Mouse (Mus musculus) heart, adult 2 months (tissue): ENCODE data around the gene Cdh4. TPM values are rescaled to one million over a fixed set of nuclear protein-coding genes. Genes with fewer than 3 reads are reported as not detected.

ENCODE experiments used
- DNase-seq, 2 experiments: peaks; one replicate each; pipeline ENCODE4 v3.0.0; 2021
- H3K27ac ChIP-seq: fragments of 200-600 bp; 2 replicates; pipeline ENCODE4 v1.8.1; 2022
- H3K27me3 ChIP-seq: fragments of 200-500 bp; 2 replicates; pipeline ENCODE4 v1.6.1; 2012; ENCODE audit warnings: mild to moderate bottlenecking, low read length, inconsistent platforms, mixed read lengths; ENCODE audit not compliant: control insufficient read depth, insufficient read depth
- H3K36me3 ChIP-seq: fragments of 200-500 bp; 2 replicates; pipeline ENCODE4 v1.6.1; 2012; ENCODE audit warnings: low read length, inconsistent platforms; ENCODE audit not compliant: control insufficient read depth, insufficient read depth
- H3K4me1 ChIP-seq: fragments of 200-500 bp; 2 replicates; pipeline ENCODE4 v1.6.1; 2011; ENCODE audit warnings: low read length; ENCODE audit not compliant: control insufficient read depth, insufficient read depth
- H3K4me3 ChIP-seq: fragments of 200-600 bp; 2 replicates; pipeline ENCODE4 v1.8.1; 2022
- H3K79me2 ChIP-seq: fragments of 200-500 bp; replicated peaks from 2 replicates; pipeline ENCODE4 v1.6.1; 2012; ENCODE audit warnings: mild to moderate bottlenecking, inconsistent platforms, low read length, moderate library complexity, mixed read lengths; ENCODE audit not compliant: control insufficient read depth, insufficient read depth
- H3K9ac ChIP-seq: fragments of 200-500 bp; 2 replicates; pipeline ENCODE4 v1.6.1; 2012; ENCODE audit warnings: low read depth, mild to moderate bottlenecking, control low read depth, inconsistent platforms, low read length, mixed read lengths
- CTCF ChIP-seq: fragments of 200-600 bp; IDR thresholded peaks from 2 replicates; pipeline ENCODE4 v1.8.1; 2022; ENCODE audit warnings: antibody characterized with exemption, mild to moderate bottlenecking, moderate library complexity
- EP300 ChIP-seq: fragments of 200-500 bp; IDR thresholded peaks from 2 replicates; pipeline ENCODE4 v1.6.1; 2011; ENCODE audit warnings: low read depth, low read length, control low read depth; ENCODE audit not compliant: insufficient read depth
- POLR2A ChIP-seq: fragments of 200-500 bp; IDR thresholded peaks from 2 replicates; pipeline ENCODE4 v1.6.1; 2011; ENCODE audit warnings: mild to moderate bottlenecking, low read depth, low read length, control low read depth; ENCODE audit not compliant: insufficient read depth
- WGBS: fragments of 180-500 bp; shearing (Covaris S2); methylation state at CpG from one replicate; pipeline ENCODE4 v1.1.7; 2018; 5-methylcytosine and 5-hydroxymethylcytosine counted together
- intact Hi-C: fragments of 180-260 bp; cut with DNase I; formaldehyde crosslinking; loops from one replicate; pipeline ENCODE4 v1.15.1; 2025
- polyA plus RNA-seq: library from polyadenylated mRNA; depleted of rRNA; stranded (reverse); fragments of >200 nt; gene quantifications from 2 replicates; pipeline ENCODE4 v1.2.3, GENCODE M21; 2012
- total RNA-seq, 2 experiments: library from RNA; stranded (reverse); gene quantifications; 2 replicates each; pipeline ENCODE4 v1.2.3; 2021

The Cdh4 gene
- total and polyA plus RNA-seq, 3 experiments: 0.90 to 1.2 (median 0.93) TPM

GRCm38 (mm10) chr2:179912911-179913310 is 470.7 kb downstream of the Cdh4 start:
- no peak overlapping the region for H3K4me3 ChIP-seq
- H3K36me3 ChIP-seq: no peaks in the 10 kb centered on the region
- no peak for TF ChIP-seq EP300
- TF ChIP-seq CTCF: no peak
- no peak for TF ChIP-seq POLR2A
- H3K27ac ChIP-seq: no peak overlapping the region
- H3K4me1 ChIP-seq: no peaks in the 10 kb centered on the region
- no peaks in the 10 kb centered on the region for H3K27me3 ChIP-seq
- H3K79me2 ChIP-seq: no peaks in the 10 kb centered on the region
- WGBS: 72% methylated on average over 12 of the region's 12 CpGs
- intact Hi-C loops: loop anchor here (10.0 kb wide), 1 partner anchor 342 kb away; the partner anchor contains the start of gene Rps21
- no peak for DNase-seq
- no peak overlapping the region for H3K9ac ChIP-seq

GRCm38 (mm10) chr2:179913349-179913748 is 471.1 kb downstream of the Cdh4 start:
- TF ChIP-seq EP300: no peak
- no peak for TF ChIP-seq POLR2A
- no peak for TF ChIP-seq CTCF
- intact Hi-C loops: loop anchor here (10.0 kb wide), 1 partner anchor 341 kb away; the partner anchor contains the start of gene Rps21
- H3K9ac ChIP-seq: no peak overlapping the region
- no peaks in the 10 kb centered on the region for H3K36me3 ChIP-seq
- no peaks in the 10 kb centered on the region for H3K27me3 ChIP-seq
- 91% methylated on average over 15 of the region's 15 CpGs for WGBS
- H3K4me3 ChIP-seq: no peak overlapping the region
- no peak overlapping the region for H3K27ac ChIP-seq
- H3K4me1 ChIP-seq: no peaks in the 10 kb centered on the region
- no peaks in the 10 kb centered on the region for H3K79me2 ChIP-seq
- no peak for DNase-seq

GRCm38 (mm10) chr2:179914246-179914645 is 472.0 kb downstream of the Cdh4 start:
- intact Hi-C loops: loop anchor here (10.0 kb wide), 1 partner anchor 341 kb away; the partner anchor contains the start of gene Rps21

GRCm38 (mm10) chr2:179916877-179917673 is 474.8 kb downstream of the Cdh4 start:
- no peak overlapping the region for H3K27ac ChIP-seq
- no peaks in the 10 kb centered on the region for H3K79me2 ChIP-seq
- no peaks in the 10 kb centered on the region for H3K36me3 ChIP-seq
- TF ChIP-seq POLR2A (no peak), EP300 (peak; percentile 86), CTCF (peak; percentile 68)
- H3K4me3 ChIP-seq: no peak overlapping the region
- H3K4me1 ChIP-seq: no peaks in the 10 kb centered on the region
- H3K27me3 ChIP-seq: no peaks in the 10 kb centered on the region
- 23% methylated on average over 5 of the region's 5 CpGs for WGBS
- no peak overlapping the region for H3K9ac ChIP-seq
- peak; percentile 64 to 74 for DNase-seq
- intact Hi-C loops: loop anchor here (1.0 to 10.0 kb wide), 4 partner anchors 56 to 338 kb away; partner anchors contain the start of gene Rps21

More at GRCm38 (mm10) chr2:179914246-179914645, 472.0 kb downstream of the Cdh4 start:
- WGBS: 45% methylated on average over 2 of the region's 2 CpGs
- H3K27ac ChIP-seq: no peak overlapping the region
- no peak overlapping the region for H3K9ac ChIP-seq
- no peak for DNase-seq
- H3K4me3 ChIP-seq: no peak overlapping the region
- H3K36me3 ChIP-seq: no peaks in the 10 kb centered on the region
- no peaks in the 10 kb centered on the region for H3K4me1 ChIP-seq
- H3K79me2 ChIP-seq: no peaks in the 10 kb centered on the region
- no peak for TF ChIP-seq EP300
- no peak for TF ChIP-seq POLR2A
- TF ChIP-seq CTCF: peak; percentile 54
- H3K27me3 ChIP-seq: no peaks in the 10 kb centered on the region

GRCm38 (mm10) chr2:179920042-179920441 is 477.8 kb downstream of the Cdh4 start:
- H3K36me3 ChIP-seq: no peaks in the 10 kb centered on the region

GRCm38 (mm10) chr2:179921021-179921653 is 478.9 kb downstream of the Cdh4 start:
- WGBS: 92% methylated on average over 8 of the region's 8 CpGs
- intact Hi-C loops: no loop called here
- Histone ChIP-seq H3K9ac (no peak overlapping the region), H3K36me3 (no peaks in the 10 kb centered on the region), H3K27me3 (no peaks in the 10 kb centered on the region), H3K79me2 (no peaks in the 10 kb centered on the region), H3K4me1 (no peaks in the 10 kb centered on the region), H3K27ac (no peak overlapping the region), H3K4me3 (no peak overlapping the region)
- DNase-seq: no peak
- TF ChIP-seq CTCF (peak; percentile 56), EP300 (no peak)

More at GRCm38 (mm10) chr2:179920042-179920441, 477.8 kb downstream of the Cdh4 start:
- no peaks in the 10 kb centered on the region for H3K4me1 ChIP-seq
- no peak overlapping the region for H3K9ac ChIP-seq
- no peak overlapping the region for H3K4me3 ChIP-seq
- no peak overlapping the region for H3K27ac ChIP-seq
- no peaks in the 10 kb centered on the region for H3K79me2 ChIP-seq
- peak in 1 of 2 experiments; percentile 29 for DNase-seq
- no peaks in the 10 kb centered on the region for H3K27me3 ChIP-seq
- WGBS: 38% methylated on average over 4 of the region's 4 CpGs
- intact Hi-C loops: no loop called here
- TF ChIP-seq POLR2A: no peak
- TF ChIP-seq CTCF: 0 out of 2 replicates have a peak, but pooled peaks have one; percentile 5
